Mouse (Mus musculus) kidney, adult 2 months (tissue): ENCODE measurements at regions not wholly inside any gene's neighbourhood (a gene's known extent, or its start where the extent isn't known, plus 50 kb on each side); places are given as distances from the start of the nearest gene placed in this dataset.

Experiments used
- DNase-seq: peaks from one replicate; pipeline ENCODE4 v3.0.0; 2021
- H3K27ac ChIP-seq: fragments of 200-500 bp; 2 replicates; pipeline ENCODE4 v1.5.1; 2012; ENCODE audit warnings: low read depth, low read length, control low read depth, inconsistent platforms; ENCODE audit not compliant: insufficient read depth
- H3K27me3 ChIP-seq: fragments of 200-500 bp; replicated peaks from 2 replicates; pipeline ENCODE4 v1.6.1; 2012; ENCODE audit warnings: mild to moderate bottlenecking, moderate library complexity, low read length, inconsistent platforms; ENCODE audit not compliant: control insufficient read depth, insufficient read depth
- H3K36me3 ChIP-seq: fragments of 200-500 bp; 2 replicates; pipeline ENCODE4 v1.6.1; 2012; ENCODE audit warnings: mild to moderate bottlenecking, moderate library complexity, low read length, inconsistent platforms; ENCODE audit not compliant: control insufficient read depth, insufficient read depth
- H3K4me1 ChIP-seq: fragments of 200-500 bp; 2 replicates; pipeline ENCODE4 v1.6.1; 2011; ENCODE audit warnings: low read length; ENCODE audit not compliant: control insufficient read depth, insufficient read depth
- H3K4me3 ChIP-seq: fragments of 200-500 bp; 2 replicates; pipeline ENCODE4 v1.5.1; 2011; ENCODE audit warnings: mild to moderate bottlenecking, low read depth, low read length, control low read depth; ENCODE audit not compliant: insufficient read depth
- CTCF ChIP-seq: fragments of 200-500 bp; conservative IDR thresholded peaks from 2 replicates; pipeline ENCODE4 v1.5.1; 2011; ENCODE audit warnings: low read depth, mild to moderate bottlenecking, control low read depth, low read length, moderate library complexity, mixed read lengths; ENCODE audit not compliant: insufficient read depth, insufficient read length
- POLR2A ChIP-seq: fragments of 200-500 bp; IDR thresholded peaks from one replicate; pipeline ENCODE4 v1.6.1; 2011; ENCODE audit warnings: low read depth, low read length, control low read depth
- WGBS: fragments of 180-500 bp; shearing (Covaris S2); methylation state at CpG from one replicate; pipeline ENCODE4 v1.1.7; 2018; 5-methylcytosine and 5-hydroxymethylcytosine counted together

- Histone ChIP-seq H3K27me3 (no peaks in the 10 kb centered on the region), H3K4me3 (no peak overlapping the region), H3K4me1 (no peaks in the 10 kb centered on the region), H3K36me3 (no peaks in the 10 kb centered on the region), H3K27ac (no peak overlapping the region)
- no peak for DNase-seq
- WGBS, result 96% methylated on average over 3 of the region's 3 CpGs
- TF ChIP-seq CTCF, result no peak
- TF ChIP-seq POLR2A, result no peak
These were observed 62.5 kb upstream of the Ube2e1 start for GRCm38 (mm10) chr14:18394071-18394745.

- TF ChIP-seq CTCF (no peak), POLR2A (no peak)
- no peaks in the 10 kb centered on the region for H3K27me3 ChIP-seq
- 90% methylated on average over 3 of the region's 3 CpGs for WGBS
- no peaks in the 10 kb centered on the region for H3K4me1 ChIP-seq
- DNase-seq, result no peak
- no peaks in the 10 kb centered on the region for H3K36me3 ChIP-seq
- no peak overlapping the region for H3K4me3 ChIP-seq
- no peak overlapping the region for H3K27ac ChIP-seq
These were observed 60.3 kb upstream of the Ube2e1 start for GRCm38 (mm10) chr14:18391824-18392486.

GRCm38 (mm10) chr14:18389390-18389789, 57.7 kb upstream of the Ube2e1 start:
- TF ChIP-seq POLR2A, result no peak
- TF ChIP-seq CTCF, result no peak
- Histone ChIP-seq H3K27ac (no peak overlapping the region), H3K36me3 (no peaks in the 10 kb centered on the region), H3K27me3 (no peaks in the 10 kb centered on the region), H3K4me3 (no peak overlapping the region), H3K4me1 (no peaks in the 10 kb centered on the region)
- no peak for DNase-seq
- WGBS, result 91% methylated on average over 6 of the region's 6 CpGs

- H3K27me3 ChIP-seq, result no peaks in the 10 kb centered on the region
- H3K27ac ChIP-seq, result no peak overlapping the region
- H3K4me1 ChIP-seq, result no peaks in the 10 kb centered on the region
- no peak for TF ChIP-seq POLR2A
- TF ChIP-seq CTCF, result no peak
- no peaks in the 10 kb centered on the region for H3K36me3 ChIP-seq
- no peak for DNase-seq
- WGBS, result 67% methylated on average over 6 of the region's 6 CpGs
- no peak overlapping the region for H3K4me3 ChIP-seq
These were observed 54.5 kb upstream of the Ube2e1 start for GRCm38 (mm10) chr14:18385953-18386668.
